Mouse (Mus musculus) liver, embryonic 14.5 days (tissue): Measurements from ENCODE around the gene Prss3. TPM values are rescaled to one million over a fixed set of nuclear protein-coding genes. Genes with fewer than 3 reads are reported as not detected.
"Not testable (repeated sequence)": the region's sequence is repeated elsewhere in the genome, so short reads cannot be mapped to it uniquely, and the experiment has no call there.

Experiments used
- ATAC-seq: fragments of 200-750 bp; cut with Nextera tagmentation; 2 replicates; pipeline ENCODE4 v1.8.0; 2017; ENCODE audit warnings: moderate number of reproducible peaks, mild to moderate bottlenecking, moderate library complexity; ENCODE audit not compliant: insufficient read depth
- DNase-seq, 3 experiments: peaks; one replicate each; pipeline ENCODE4 v3.0.0-alpha.2; 2012 to 2013; ENCODE audit warnings: low read depth in 3 of 3, low spot score in 3 of 3
- H3K27ac ChIP-seq: fragments of 300-500 bp; sonication (generic); 2 replicates; pipeline ENCODE4 v1.5.1; 2014; ENCODE audit warnings: moderate library complexity, mild to moderate bottlenecking, control low read depth, inconsistent platforms
- H3K27me3 ChIP-seq: fragments of 300-500 bp; sonication (generic); 2 replicates; pipeline ENCODE4 v1.6.1; 2014; ENCODE audit warnings: mild to moderate bottlenecking, low read length, moderate library complexity; ENCODE audit not compliant: control insufficient read depth, insufficient read depth
- H3K36me3 ChIP-seq: fragments of 300-500 bp; sonication (generic); replicated peaks from 2 replicates; pipeline ENCODE4 v1.6.1; 2014; ENCODE audit warnings: low read depth; ENCODE audit not compliant: control insufficient read depth, insufficient read depth
- H3K4me1 ChIP-seq, 2 experiments: fragments of 200-500 bp in 1 of 2; fragments of 300-500 bp in 1 of 2; sonication (generic) in 1 of 2; replicated peaks; 2 replicates each; pipeline ENCODE4 v1.6.1; 2012 to 2014; ENCODE audit warnings: antibody characterized with exemption in 1 of 2, inconsistent platforms in 1 of 2, low read length in 1 of 2; ENCODE audit not compliant: control insufficient read depth in 2 of 2, insufficient read depth in 2 of 2
- H3K4me2 ChIP-seq: fragments of 300-500 bp; sonication (generic); 2 replicates; pipeline ENCODE4 v1.6.1; 2014; ENCODE audit warnings: low read depth, mild to moderate bottlenecking, control low read depth, moderate library complexity
- H3K4me3 ChIP-seq, 2 experiments: fragments of 200-500 bp in 1 of 2; fragments of 300-500 bp in 1 of 2; sonication (generic) in 1 of 2; 2 replicates each; pipeline ENCODE4 v1.5.1; 2012 to 2014; ENCODE audit warnings: low read depth in 2 of 2, low read length in 2 of 2, mild to moderate bottlenecking in 2 of 2, control low read depth in 1 of 2, inconsistent platforms in 1 of 2, moderate library complexity in 1 of 2; ENCODE audit not compliant: insufficient read depth in 1 of 2
- H3K9ac ChIP-seq: fragments of 300-500 bp; sonication (generic); replicated peaks from 2 replicates; pipeline ENCODE4 v1.6.1; 2014; ENCODE audit warnings: mild to moderate bottlenecking, control low read depth, moderate library complexity
- H3K9me3 ChIP-seq: fragments of 300-500 bp; sonication (generic); 2 replicates; pipeline ENCODE4 v1.6.1; 2016; ENCODE audit warnings: low read length, mixed read lengths; ENCODE audit not compliant: control insufficient read depth
- CTCF ChIP-seq: IDR thresholded peaks from 2 replicates; pipeline ENCODE4 v1.5.1; 2016; ENCODE audit warnings: antibody characterized with exemption, low read depth, control low read depth
- EP300 ChIP-seq: IDR thresholded peaks from 2 replicates; pipeline ENCODE4 v1.6.1; 2016; ENCODE audit warnings: antibody characterized with exemption, low read depth
- WGBS: fragments of 180-500 bp; shearing (Covaris S2); extraction: QIAGEN DNeasy Blood & Tissue Kit; methylation state at CpG from one replicate; pipeline ENCODE4 v1.1.7; 2014; ENCODE audit not compliant: insufficient replicate concordance; 5-methylcytosine and 5-hydroxymethylcytosine counted together
- polyA plus RNA-seq, 2 experiments: library from polyadenylated mRNA; depleted of rRNA in 1 of 2; stranded (reverse) in 1 of 2; unstranded in 1 of 2; fragments of >200 nt; fragmentation: Nextera tagmentation in 1 of 2; extraction: Ambion mirVana in 1 of 2; gene quantifications; 2 replicates each; pipeline versions ENCODE4 v1.2.1 to v1.2.3; 2012 to 2014

The Prss3 gene
- not detected in 2 replicates for polyA plus RNA-seq (2012; rRNA removed)
- polyA plus RNA-seq (2014; fragmentation: Nextera tagmentation; extraction: Ambion mirVana), result not detected in 2 replicates

DNA sequence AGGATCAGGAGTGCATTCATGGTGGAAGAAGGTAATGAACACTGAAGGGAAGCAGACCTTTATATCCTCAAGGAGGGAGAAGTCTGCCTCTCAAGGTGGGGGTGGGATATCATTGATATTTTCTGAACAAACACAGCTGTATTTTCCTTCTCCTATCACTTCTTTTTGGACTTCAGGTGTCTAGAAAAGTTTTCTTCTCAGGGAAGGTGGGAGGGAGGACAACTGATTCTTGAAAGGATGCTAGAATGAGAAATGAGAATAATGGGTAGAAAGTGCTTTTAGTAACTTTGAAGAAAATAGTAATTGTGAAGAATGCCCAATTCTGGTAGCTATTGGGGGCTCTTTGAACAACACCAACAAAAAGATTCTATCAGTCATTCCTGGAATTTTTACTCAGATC lies at the start of gene Prss3:
Prss3 (minus strand) TSS at position 101 of the 400 bp plus-strand sequence.
- H3K36me3 ChIP-seq, H3K4me1 ChIP-seq, H3K9ac ChIP-seq, ATAC-seq, H3K27ac ChIP-seq, H3K9me3 ChIP-seq, H3K4me3 ChIP-seq, DNase-seq, H3K27me3 ChIP-seq, H3K4me2 ChIP-seq: not testable (repeated sequence)

DNA sequence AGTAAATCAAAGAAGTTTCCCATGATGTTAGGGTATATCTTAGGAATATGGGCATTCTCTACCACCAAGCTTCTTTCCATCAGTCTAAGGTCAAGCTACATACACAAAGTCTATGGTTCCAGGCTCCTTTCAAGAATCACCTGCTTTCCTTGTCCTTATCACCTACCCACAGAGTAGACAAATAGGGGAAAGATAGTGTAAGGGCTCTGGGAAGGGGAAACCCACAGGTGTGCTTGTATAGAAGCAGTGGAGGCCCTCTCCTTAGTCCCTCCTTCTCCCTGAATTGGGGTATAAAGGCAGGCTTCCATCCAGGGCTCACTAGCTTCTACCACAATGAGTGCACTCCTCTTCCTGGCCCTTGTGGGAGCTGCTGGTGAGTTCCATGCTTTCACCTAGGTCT lies 14.6 kb upstream of the Prss3 start, which contains the start of gene Gm5771:
Gm5771 (plus strand) TSS at position 301 of the 400 bp plus-strand sequence.
- H3K4me3 ChIP-seq, DNase-seq, H3K36me3 ChIP-seq, H3K27me3 ChIP-seq, H3K9me3 ChIP-seq, ATAC-seq, H3K4me2 ChIP-seq, H3K27ac ChIP-seq, H3K9ac ChIP-seq, H3K4me1 ChIP-seq: not testable (repeated sequence)

DNA sequence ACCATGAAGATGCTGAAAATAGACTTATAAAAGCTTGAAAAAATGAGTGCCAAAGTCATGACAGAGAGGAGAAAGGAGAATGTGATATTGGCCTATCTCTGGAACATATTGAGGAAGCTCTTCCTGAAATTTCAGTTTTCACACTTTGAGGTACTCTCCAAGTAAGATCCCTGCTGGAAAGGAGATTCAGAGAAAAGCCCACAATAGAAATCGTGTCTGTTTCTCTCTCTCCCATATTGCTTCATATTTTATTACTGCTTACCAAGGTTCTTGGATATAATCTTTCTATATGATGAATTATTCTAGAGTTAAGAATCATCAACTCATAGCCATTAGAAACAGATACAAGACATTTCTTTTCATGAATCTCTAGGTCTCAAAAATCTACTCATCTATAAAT lies 14.2 kb upstream of the Prss3 start:
- not testable (repeated sequence) for ATAC-seq, DNase-seq, H3K4me2 ChIP-seq, H3K4me1 ChIP-seq, H3K4me3 ChIP-seq, H3K9me3 ChIP-seq, H3K36me3 ChIP-seq, H3K9ac ChIP-seq, H3K27me3 ChIP-seq, H3K27ac ChIP-seq
- 33% methylated on average over 1 of the region's 1 CpGs for WGBS

DNA sequence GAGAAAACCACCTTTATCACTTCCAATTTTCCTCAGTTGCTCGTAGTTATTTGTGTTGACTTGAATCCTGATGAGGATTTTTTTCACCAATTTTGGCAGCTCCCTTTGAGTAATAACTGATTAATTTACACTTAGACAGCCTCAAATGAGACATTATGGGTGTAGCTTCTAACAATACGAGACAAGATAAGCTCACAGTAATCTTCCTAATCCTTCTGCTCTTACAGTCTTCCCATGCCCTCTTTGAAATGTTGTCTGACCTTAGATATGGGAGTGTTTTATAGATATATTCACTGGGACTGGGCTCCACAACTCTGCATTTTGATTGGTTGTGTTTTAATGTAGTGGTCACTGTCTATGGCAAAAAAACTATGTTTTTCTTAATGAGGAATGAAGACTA lies 9.3 kb upstream of the Prss3 start:
- H3K27me3 ChIP-seq, result no peaks in the 10 kb centered on the region

DNA sequence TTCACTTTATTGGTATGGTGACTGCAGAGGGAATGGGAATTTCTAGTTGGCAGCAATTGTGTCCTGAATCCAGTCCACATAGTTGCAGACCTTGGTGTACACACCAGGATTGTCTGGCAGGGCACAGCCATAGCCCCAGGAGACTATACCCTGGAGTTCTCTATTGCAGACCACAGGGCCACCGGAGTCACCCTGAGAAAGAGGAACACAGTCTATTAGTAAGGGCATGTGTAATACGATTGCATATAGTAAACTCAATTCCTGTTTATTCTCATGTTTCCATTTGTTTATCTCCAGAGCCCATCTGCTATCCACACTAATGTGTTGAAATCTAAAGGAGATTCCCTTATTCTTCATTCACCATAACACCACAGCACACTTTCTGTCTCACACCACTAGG lies 3.7 kb downstream of the Prss3 start:
- not testable (repeated sequence) for ATAC-seq, H3K4me1 ChIP-seq, H3K4me2 ChIP-seq, H3K9me3 ChIP-seq, H3K36me3 ChIP-seq, H3K9ac ChIP-seq, H3K27ac ChIP-seq, DNase-seq, H3K4me3 ChIP-seq, H3K27me3 ChIP-seq
- WGBS, result 45% methylated on average over 2 of the region's 2 CpGs

More for the DNA sequence above, 9.3 kb upstream of the Prss3 start:
- H3K9ac ChIP-seq, result no peak overlapping the region
- H3K4me1 ChIP-seq, result no peaks in the 10 kb centered on the region
- DNase-seq, result no peak
- no peaks in the 10 kb centered on the region for H3K36me3 ChIP-seq
- 0 out of 2 replicates have a peak, but pooled peaks have one; percentile 31 for ATAC-seq
- H3K4me2 ChIP-seq, result no peak overlapping the region
- no peaks in the 10 kb centered on the region for H3K9me3 ChIP-seq
- WGBS, result 28% methylated on average over 2 of the region's 2 CpGs
- TF ChIP-seq EP300 (no peak), CTCF (no peak)
- no peak overlapping the region for H3K4me3 ChIP-seq
- H3K27ac ChIP-seq, result no peak overlapping the region

DNA sequence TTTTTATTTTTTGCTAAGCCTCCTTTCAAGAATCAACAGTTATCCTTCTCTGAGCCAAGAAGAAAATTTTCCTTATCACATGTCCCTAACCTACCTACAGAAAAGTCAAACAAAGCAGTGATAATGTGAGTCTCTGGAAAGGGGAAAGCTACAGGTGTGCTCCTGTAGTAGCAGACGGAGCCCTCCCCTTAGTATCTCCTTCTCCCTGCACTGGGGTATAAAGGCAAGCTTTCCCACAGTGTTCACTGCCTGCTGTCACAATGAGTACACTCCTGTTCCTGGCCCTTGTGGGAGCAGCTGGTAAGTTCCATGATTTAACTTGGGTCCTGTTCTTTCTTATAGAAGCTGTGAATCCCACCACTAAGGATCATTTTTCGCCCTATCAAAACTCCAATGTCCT lies 23.5 kb downstream of the Prss3 start, which contains the start of gene Try10:
Try10 (plus strand) TSS at position 174 of the 400 bp plus-strand sequence.
- Histone ChIP-seq H3K4me3 (no peak within 1 kb of the TSS), H3K36me3 (no peaks in the 10 kb centered on the region), H3K9ac (no peak within 1 kb of the TSS), H3K4me2 (no peak within 1 kb of the TSS), H3K27me3 (no peaks in the 10 kb centered on the region), H3K4me1 (no peaks in the 10 kb centered on the region), H3K9me3 (no peaks in the 10 kb centered on the region), H3K27ac (no peak within 1 kb of the TSS)
- 55% methylated on average over 2 of the region's 2 CpGs for WGBS
- TF ChIP-seq EP300 (no peak), CTCF (no peak)
- DNase-seq, result no peak
- no peak for ATAC-seq

Other genes with a start within 250 kb of the Prss3 start
- not detected in 2 replicates for gene Try4, start 75.4 kb downstream of the Prss3 start, polyA plus RNA-seq (2012; rRNA removed)
- not detected in 2 replicates for gene Try4, start 75.4 kb downstream of the Prss3 start, polyA plus RNA-seq (2014; fragmentation: Nextera tagmentation; extraction: Ambion mirVana)
- not detected in 2 replicates for gene Try5, start 60.8 kb downstream of the Prss3 start, polyA plus RNA-seq (2012; rRNA removed)
- not detected in 2 replicates for gene Try5, start 60.8 kb downstream of the Prss3 start, polyA plus RNA-seq (2014; fragmentation: Nextera tagmentation; extraction: Ambion mirVana)
- gene Try10, start 23.6 kb downstream of the Prss3 start, polyA plus RNA-seq (2012; rRNA removed), result not detected in 2 replicates
- gene Try10, start 23.6 kb downstream of the Prss3 start, polyA plus RNA-seq (2014; fragmentation: Nextera tagmentation; extraction: Ambion mirVana), result not detected in 2 replicates
- gene Gm5771, start 14.7 kb upstream of the Prss3 start, polyA plus RNA-seq (2012; rRNA removed), result not detected in 2 replicates
- not detected in 2 replicates for gene Gm5771, start 14.7 kb upstream of the Prss3 start, polyA plus RNA-seq (2014; fragmentation: Nextera tagmentation; extraction: Ambion mirVana)
- gene Gm10334, start 68.5 kb upstream of the Prss3 start, polyA plus RNA-seq (2012; rRNA removed), result not detected in 2 replicates
- gene Gm10334, start 68.5 kb upstream of the Prss3 start, polyA plus RNA-seq (2014; fragmentation: Nextera tagmentation; extraction: Ambion mirVana), result not detected in 2 replicates
- gene Prss1, start 81.3 kb upstream of the Prss3 start, polyA plus RNA-seq (2012; rRNA removed), result not detected in 2 replicates
- not detected in 2 replicates for gene Prss1, start 81.3 kb upstream of the Prss3 start, polyA plus RNA-seq (2014; fragmentation: Nextera tagmentation; extraction: Ambion mirVana)
- gene Prss2, start 144.1 kb upstream of the Prss3 start, polyA plus RNA-seq (2012; rRNA removed), result 0.06 and 0.22 TPM in 2 replicates
- gene Prss2, start 144.1 kb upstream of the Prss3 start, polyA plus RNA-seq (2014; fragmentation: Nextera tagmentation; extraction: Ambion mirVana), result 0.29 TPM in 1 of 2 replicates, not detected in the other
- 0.49 and 0.58 TPM in 2 replicates for gene Ephb6, start 227.8 kb upstream of the Prss3 start, polyA plus RNA-seq (2012; rRNA removed)
- gene Ephb6, start 227.8 kb upstream of the Prss3 start, polyA plus RNA-seq (2014; fragmentation: Nextera tagmentation; extraction: Ambion mirVana), result 0.36 and 1.0 TPM in 2 replicates